Mouse (Mus musculus): ENCODE results near the gene Lrch3. TPM values are rescaled to one million over a fixed set of nuclear protein-coding genes. Genes with fewer than 3 reads are reported as not detected.
"Not testable (repeated sequence)": the region's sequence is repeated elsewhere in the genome, so short reads cannot be mapped to it uniquely, and the experiment has no call there.

Gene Lrch3
- polyA plus RNA-seq, 1 experiment from 2014 or later: 24.3 TPM

GRCm38 (mm10) chr16:33048004-33048403, 134.1 kb downstream of the Lrch3 start:
- H3K9me3 ChIP-seq (replicated peaks; ENCODE audit: control insufficient read depth, low read length): no peaks in the 10 kb centered on the region
- no peaks in the 10 kb centered on the region for H3K4me1 ChIP-seq (ENCODE audit: control insufficient read depth, insufficient read depth, low read length)
- H3K27me3 ChIP-seq (replicated peaks; ENCODE audit: control insufficient read depth, insufficient read depth, low read length): no peaks in the 10 kb centered on the region
- no peak overlapping the region for H3K4me3 ChIP-seq (ENCODE audit: low read depth, low read length)
- ATAC-seq (no peak), DNase-seq (ENCODE audit: low spot score) (no peak)
- 95% methylated on average over 1 of the region's 1 CpGs for WGBS
- H3K4me2 ChIP-seq (ENCODE audit: low read length): no peak overlapping the region
- no peak overlapping the region for H3K9ac ChIP-seq (ENCODE audit: low read length)
- H3K27ac ChIP-seq (ENCODE audit: low read depth, low read length): no peak overlapping the region
- H3K36me3 ChIP-seq (ENCODE audit: control insufficient read depth, insufficient read depth, low read length): no peaks in the 10 kb centered on the region

GRCm38 (mm10) chr16:33048686-33049085, 134.8 kb downstream of the Lrch3 start:
- no peak for ATAC-seq
- no peak overlapping the region for H3K9ac ChIP-seq (ENCODE audit: low read length)
- no peak for DNase-seq (ENCODE audit: low spot score)
- no peak overlapping the region for H3K4me3 ChIP-seq (ENCODE audit: low read depth, low read length)
- H3K9me3 ChIP-seq (replicated peaks; ENCODE audit: control insufficient read depth, low read length): no peaks in the 10 kb centered on the region
- H3K4me1 ChIP-seq (ENCODE audit: control insufficient read depth, insufficient read depth, low read length): no peaks in the 10 kb centered on the region
- no peak overlapping the region for H3K4me2 ChIP-seq (ENCODE audit: low read length)
- no peaks in the 10 kb centered on the region for H3K36me3 ChIP-seq (ENCODE audit: control insufficient read depth, insufficient read depth, low read length)
- no peak overlapping the region for H3K27ac ChIP-seq (ENCODE audit: low read depth, low read length)
- WGBS: 87% methylated on average over 2 of the region's 2 CpGs
- H3K27me3 ChIP-seq (replicated peaks; ENCODE audit: control insufficient read depth, insufficient read depth, low read length): no peaks in the 10 kb centered on the region

GRCm38 (mm10) chr16:33049809-33050208, 135.9 kb downstream of the Lrch3 start:
- Histone ChIP-seq H3K4me1 (ENCODE audit: control insufficient read depth, insufficient read depth, low read length) (no peaks in the 10 kb centered on the region), H3K4me3 (ENCODE audit: low read depth, low read length) (no peak overlapping the region), H3K27ac (ENCODE audit: low read depth, low read length) (no peak overlapping the region), H3K27me3 (replicated peaks; ENCODE audit: control insufficient read depth, insufficient read depth, low read length) (no peaks in the 10 kb centered on the region), H3K9me3 (replicated peaks; ENCODE audit: control insufficient read depth, low read length) (no peaks in the 10 kb centered on the region), H3K36me3 (ENCODE audit: control insufficient read depth, insufficient read depth, low read length) (no peaks in the 10 kb centered on the region), H3K9ac (ENCODE audit: low read length) (no peak overlapping the region), H3K4me2 (ENCODE audit: low read length) (no peak overlapping the region)
- ATAC-seq (no peak), DNase-seq (ENCODE audit: low spot score) (no peak)
- WGBS: 93% methylated on average over 16 of the region's 16 CpGs

GRCm38 (mm10) chr16:33053141-33053540, 139.2 kb downstream of the Lrch3 start:
- Histone ChIP-seq H3K4me1 (ENCODE audit: control insufficient read depth, insufficient read depth, low read length) (peaks cover 6% of the 10 kb centered on the region; the same call in 1 of the 2 replicates), H3K4me2 (ENCODE audit: low read length) (no peak overlapping the region), H3K36me3 (ENCODE audit: control insufficient read depth, insufficient read depth, low read length) (peaks cover 4% of the 10 kb centered on the region), H3K27ac (ENCODE audit: low read depth, low read length) (no peak overlapping the region), H3K27me3 (replicated peaks; ENCODE audit: control insufficient read depth, insufficient read depth, low read length) (no peaks in the 10 kb centered on the region), H3K9me3 (replicated peaks; ENCODE audit: control insufficient read depth, low read length) (no peaks in the 10 kb centered on the region), H3K9ac (ENCODE audit: low read length) (no peak overlapping the region), H3K4me3 (ENCODE audit: low read depth, low read length) (no peak overlapping the region)
- ATAC-seq (no peak), DNase-seq (ENCODE audit: low spot score) (no peak)
- WGBS: 79% methylated on average over 5 of the region's 5 CpGs

GRCm38 (mm10) chr16:33054927-33055326, 141.0 kb downstream of the Lrch3 start:
- not testable (repeated sequence) for H3K9ac ChIP-seq (ENCODE audit: low read length); H3K9me3 ChIP-seq (replicated peaks; ENCODE audit: control insufficient read depth, low read length); H3K4me1 ChIP-seq (ENCODE audit: control insufficient read depth, insufficient read depth, low read length); DNase-seq (ENCODE audit: low spot score); H3K4me2 ChIP-seq (ENCODE audit: low read length); H3K27ac ChIP-seq (ENCODE audit: low read depth, low read length); H3K4me3 ChIP-seq (ENCODE audit: low read depth, low read length); ATAC-seq; H3K27me3 ChIP-seq (replicated peaks; ENCODE audit: control insufficient read depth, insufficient read depth, low read length)
- WGBS: 94% methylated on average over 2 of the region's 2 CpGs
- H3K36me3 ChIP-seq (ENCODE audit: control insufficient read depth, insufficient read depth, low read length): peaks cover 20% of the 10 kb centered on the region

GRCm38 (mm10) chr16:33055655-33056054, 141.8 kb downstream of the Lrch3 start:
- ATAC-seq: peak; percentile 36
- peaks cover 7% of the 10 kb centered on the region; the same call in 1 of the 2 replicates for H3K4me1 ChIP-seq (ENCODE audit: control insufficient read depth, insufficient read depth, low read length)
- 21% methylated on average over 10 of the region's 10 CpGs for WGBS
- H3K4me2 ChIP-seq (ENCODE audit: low read length): peak overlapping the region; percentile 78
- peak overlapping the region; percentile 95 for H3K4me3 ChIP-seq (ENCODE audit: low read depth, low read length)
- H3K27me3 ChIP-seq (replicated peaks; ENCODE audit: control insufficient read depth, insufficient read depth, low read length): no peaks in the 10 kb centered on the region
- no peak for DNase-seq (ENCODE audit: low spot score)
- peaks cover 27% of the 10 kb centered on the region for H3K36me3 ChIP-seq (ENCODE audit: control insufficient read depth, insufficient read depth, low read length)
- no peaks in the 10 kb centered on the region for H3K9me3 ChIP-seq (replicated peaks; ENCODE audit: control insufficient read depth, low read length)
- peak overlapping the region; percentile 50; the same call in 1 of the 2 replicates for H3K9ac ChIP-seq (ENCODE audit: low read length)
- H3K27ac ChIP-seq (ENCODE audit: low read depth, low read length): no peak overlapping the region

GRCm38 (mm10) chr16:33056095-33056785, 142.3 kb downstream of the Lrch3 start, which contains the start of the genes Iqcg and Rpl35a:
Gene Iqcg, minus strand, starts transcription at chr16:33056218.
Gene Rpl35a, plus strand, starts transcription at chr16:33056453.
- peak within 1 kb of the TSS; percentile 98 for H3K9ac ChIP-seq (ENCODE audit: low read length)
- H3K9me3 ChIP-seq (replicated peaks; ENCODE audit: control insufficient read depth, low read length): no peaks in the 10 kb centered on the region
- no peaks in the 10 kb centered on the region for H3K27me3 ChIP-seq (replicated peaks; ENCODE audit: control insufficient read depth, insufficient read depth, low read length)
- H3K4me3 ChIP-seq (ENCODE audit: low read depth, low read length): peak within 1 kb of the TSS; percentile 95
- peak; percentile 94 for ATAC-seq
- H3K4me1 ChIP-seq (ENCODE audit: control insufficient read depth, insufficient read depth, low read length): peaks cover 7% of the 10 kb centered on the region; the same call in 1 of the 2 replicates
- peaks cover 31% of the 10 kb centered on the region for H3K36me3 ChIP-seq (ENCODE audit: control insufficient read depth, insufficient read depth, low read length)
- H3K4me2 ChIP-seq (ENCODE audit: low read length): peak within 1 kb of the TSS; percentile 78
- DNase-seq (ENCODE audit: low spot score): peak; percentile 95
- WGBS: under 1% methylated on average over 44 of the region's 47 CpGs
- peak within 1 kb of the TSS; percentile 92 for H3K27ac ChIP-seq (ENCODE audit: low read depth, low read length)

GRCm38 (mm10) chr16:33056786-33057185, 142.9 kb downstream of the Lrch3 start:
- H3K9me3 ChIP-seq (replicated peaks; ENCODE audit: control insufficient read depth, low read length): no peaks in the 10 kb centered on the region
- DNase-seq (ENCODE audit: low spot score): no peak
- peak; percentile 38 for ATAC-seq
- WGBS: 0% methylated on average over 24 of the region's 24 CpGs
- H3K36me3 ChIP-seq (ENCODE audit: control insufficient read depth, insufficient read depth, low read length): peaks cover 31% of the 10 kb centered on the region
- H3K27ac ChIP-seq (ENCODE audit: low read depth, low read length): peak overlapping the region; percentile 92
- H3K9ac ChIP-seq (ENCODE audit: low read length): peak overlapping the region; percentile 98
- peak overlapping the region; percentile 78 for H3K4me2 ChIP-seq (ENCODE audit: low read length)
- no peaks in the 10 kb centered on the region for H3K27me3 ChIP-seq (replicated peaks; ENCODE audit: control insufficient read depth, insufficient read depth, low read length)
- peak overlapping the region; percentile 95 for H3K4me3 ChIP-seq (ENCODE audit: low read depth, low read length)
- H3K4me1 ChIP-seq (ENCODE audit: control insufficient read depth, insufficient read depth, low read length): peaks cover 7% of the 10 kb centered on the region; the same call in 1 of the 2 replicates

- Histone ChIP-seq H3K4me3 (ENCODE audit: low read depth, low read length) (peak overlapping the region; percentile 9; the same call in 1 of the 2 replicates), H3K9ac (ENCODE audit: low read length) (peak overlapping the region; percentile 40)
Measured at GRCm38 (mm10) chr16:33058033-33058432, 144.1 kb downstream of the Lrch3 start.

More at GRCm38 (mm10) chr16:33058033-33058432, 144.1 kb downstream of the Lrch3 start:
- H3K9me3 ChIP-seq (replicated peaks; ENCODE audit: control insufficient read depth, low read length): no peaks in the 10 kb centered on the region
- H3K27ac ChIP-seq (ENCODE audit: low read depth, low read length): no peak overlapping the region
- no peak for ATAC-seq
- no peaks in the 10 kb centered on the region for H3K27me3 ChIP-seq (replicated peaks; ENCODE audit: control insufficient read depth, insufficient read depth, low read length)
- H3K36me3 ChIP-seq (ENCODE audit: control insufficient read depth, insufficient read depth, low read length): peaks cover 31% of the 10 kb centered on the region
- WGBS: 92% methylated on average over 16 of the region's 16 CpGs
- H3K4me2 ChIP-seq (ENCODE audit: low read length): peak overlapping the region; percentile 78
- peaks cover 7% of the 10 kb centered on the region; the same call in 1 of the 2 replicates for H3K4me1 ChIP-seq (ENCODE audit: control insufficient read depth, insufficient read depth, low read length)
- DNase-seq (ENCODE audit: low spot score): no peak
